Mouse (Mus musculus): ENCODE results near the gene Rfc2.

The Rfc2 gene

GRCm38 (mm10) chr5:134565696-134566095 is 15.5 kb upstream of the Rfc2 start:
- DNase-seq (ENCODE audit: extremely low spot score, low spot score): no peak

- DNase-seq (ENCODE audit: extremely low spot score, low spot score): no peak
These were observed 13.7 kb upstream of the Rfc2 start for GRCm38 (mm10) chr5:134567445-134567844.

DNA sequence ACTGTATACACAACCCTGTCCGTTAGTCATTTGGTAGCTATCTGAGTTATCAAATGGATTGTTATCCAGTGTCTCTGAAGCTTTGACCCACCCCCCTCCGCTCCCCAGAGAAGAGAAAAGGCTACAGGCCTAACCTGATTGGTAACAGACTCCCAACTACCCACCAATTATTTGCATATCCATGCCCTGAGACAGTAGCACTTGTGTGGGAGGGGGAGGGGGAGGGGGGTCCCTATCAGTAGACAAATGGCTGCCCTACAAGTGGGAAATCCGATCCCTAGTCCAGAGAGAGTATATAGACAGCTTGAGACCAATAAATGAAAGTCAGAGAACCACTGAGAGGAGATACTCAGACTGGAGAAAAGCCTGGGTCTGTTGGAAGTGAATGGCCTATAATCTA is 13.1 kb upstream of the Rfc2 start:
- no peak for DNase-seq (ENCODE audit: extremely low spot score, low spot score)

GRCm38 (mm10) chr5:134568964-134569491 is 12.1 kb upstream of the Rfc2 start:
- no peak for DNase-seq (ENCODE audit: extremely low spot score, low spot score)

DNA sequence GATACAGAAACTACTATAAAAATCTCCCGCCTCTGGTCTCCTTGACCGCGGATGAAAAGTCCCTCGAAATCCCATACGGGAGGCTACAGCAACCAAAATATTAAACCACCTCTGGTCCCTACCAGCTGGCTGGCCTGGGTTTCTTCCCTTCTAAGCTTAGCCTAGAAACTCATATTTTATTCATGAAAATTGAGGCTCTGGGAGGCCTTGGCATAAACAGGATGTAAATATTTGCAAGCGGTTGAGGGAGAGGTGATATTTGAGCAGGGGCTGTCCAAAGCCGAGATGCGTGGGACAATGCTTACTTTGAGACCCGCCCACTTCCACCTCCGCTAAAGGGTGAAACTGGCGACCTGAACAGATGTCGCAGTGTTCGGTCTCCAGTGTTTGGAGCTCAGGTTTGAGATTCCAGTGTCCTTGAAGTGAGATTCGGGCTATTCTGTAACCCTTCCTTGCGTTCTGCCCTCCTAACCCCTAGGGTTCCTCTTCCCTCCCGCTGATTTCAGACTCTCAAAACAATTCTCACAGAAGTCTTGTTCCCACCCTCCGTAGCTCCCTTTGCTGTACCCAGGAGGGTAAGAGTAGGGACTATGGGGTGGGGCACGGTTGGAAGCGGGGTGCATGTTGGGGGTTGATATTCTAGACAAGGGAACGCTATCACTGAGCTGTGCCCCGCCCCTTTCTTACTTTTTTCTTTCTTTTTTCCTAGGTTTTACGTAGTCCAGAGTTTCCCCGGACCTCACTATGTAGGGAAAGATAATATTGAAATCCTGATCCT is 9.2 kb upstream of the Rfc2 start:
- peak; percentile 65 for DNase-seq (ENCODE audit: extremely low spot score, low spot score)

DNA sequence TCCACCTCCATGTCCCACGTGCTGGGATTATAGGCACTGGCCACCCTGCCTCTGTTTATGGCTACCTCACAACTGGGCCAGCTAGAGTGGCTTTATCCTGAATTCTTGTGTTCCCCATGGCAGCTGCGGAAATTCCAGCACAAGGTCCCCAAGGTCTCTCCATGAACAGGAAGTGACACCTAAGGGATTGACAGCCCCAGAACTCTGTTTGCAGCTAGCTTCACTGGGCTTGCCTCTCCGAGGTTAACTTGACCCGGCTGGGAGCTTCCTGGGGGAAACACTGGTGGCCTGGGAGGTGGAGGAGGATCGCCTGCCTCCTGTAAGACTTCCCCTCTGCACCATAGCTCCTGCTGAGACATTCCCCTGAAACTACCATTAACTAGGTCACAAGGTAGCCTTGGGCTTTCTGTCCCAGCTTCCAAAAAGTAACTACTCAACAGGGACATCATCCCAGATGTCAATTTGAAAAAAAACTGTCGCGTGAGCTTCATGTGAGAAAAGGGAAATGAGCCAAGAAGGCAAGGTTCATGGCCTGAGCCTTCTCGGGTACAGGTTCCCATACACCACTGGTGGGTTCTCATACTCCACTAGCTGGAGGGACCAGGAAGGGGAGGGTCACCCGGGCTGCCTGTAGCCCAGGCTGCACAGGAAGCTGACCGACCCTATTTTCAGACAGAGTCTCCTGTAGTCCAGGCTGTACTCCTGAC is 8.5 kb upstream of the Rfc2 start:
- no peak for DNase-seq (ENCODE audit: extremely low spot score, low spot score)

DNA sequence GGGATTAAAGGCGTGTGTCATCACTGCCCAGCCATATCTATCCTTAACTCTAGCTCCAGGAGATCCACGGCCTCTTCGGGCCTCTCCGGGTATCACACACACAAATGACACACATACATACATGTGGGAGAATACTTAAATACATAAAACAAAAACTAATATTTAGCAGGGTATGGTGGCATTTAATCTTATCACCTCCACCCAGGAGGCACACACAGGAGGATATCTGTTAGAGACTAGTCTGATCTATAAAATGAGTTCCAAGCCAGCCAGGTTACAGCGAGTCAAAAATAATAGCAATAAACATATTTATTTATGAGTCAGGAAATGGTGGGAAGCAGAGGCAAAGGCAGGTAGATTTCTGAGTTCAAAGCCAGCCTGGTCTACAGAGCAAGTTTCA is 5.3 kb upstream of the Rfc2 start:
- DNase-seq (ENCODE audit: extremely low spot score, low spot score): no peak

DNA sequence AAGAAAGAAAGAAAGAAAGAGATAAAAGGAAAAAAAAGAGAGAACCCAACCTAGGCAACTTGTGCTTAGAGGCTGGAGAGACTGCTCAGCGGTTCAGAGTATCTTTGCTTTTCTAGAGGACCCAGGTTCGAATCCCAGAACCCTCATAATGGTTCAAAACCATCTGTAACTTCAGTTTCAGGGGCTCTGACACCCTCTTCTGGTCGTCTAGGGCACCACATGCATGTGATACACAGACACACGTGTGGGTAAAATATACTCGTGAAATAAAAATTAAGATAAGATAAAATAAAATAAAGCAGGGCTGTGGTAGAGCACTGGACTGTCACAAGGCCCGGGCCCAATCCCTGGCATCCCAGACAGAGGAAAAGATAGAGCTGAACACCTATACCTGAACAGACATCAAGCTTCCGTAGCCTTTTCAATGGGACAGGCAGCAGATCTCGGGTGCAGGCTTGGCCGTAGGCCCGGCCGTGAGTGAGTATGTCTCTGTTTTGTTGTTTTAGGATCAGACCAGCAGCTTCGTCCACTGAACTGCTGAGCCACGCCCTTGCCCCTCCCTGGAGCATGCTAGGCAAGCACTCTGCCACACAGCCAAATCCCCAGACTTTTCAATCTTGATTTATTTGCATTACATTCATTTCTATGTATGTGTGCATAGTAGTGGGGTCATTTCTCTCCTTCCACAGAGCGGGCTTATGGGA is 4.5 kb upstream of the Rfc2 start:
- DNase-seq (ENCODE audit: extremely low spot score, low spot score): no peak

DNA sequence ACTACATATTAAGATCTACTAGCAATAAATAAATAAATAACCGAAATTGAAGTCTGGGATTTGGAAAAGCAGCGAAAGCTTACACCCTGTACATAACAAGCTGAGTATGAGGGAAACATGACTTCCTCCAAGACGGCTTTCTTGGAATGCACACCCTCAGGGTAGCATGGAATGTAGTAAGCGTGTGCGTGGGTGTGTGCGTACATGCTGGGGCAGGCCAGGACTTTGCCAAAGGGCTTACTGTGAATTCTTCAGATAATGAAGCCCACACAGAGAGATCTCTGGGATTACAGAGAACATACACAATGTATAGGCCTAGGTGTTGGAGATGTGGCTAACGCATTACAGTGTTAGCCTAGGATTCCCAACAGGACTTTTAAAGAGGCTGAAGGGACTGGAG is 3.6 kb upstream of the Rfc2 start:
- no peak for DNase-seq (ENCODE audit: extremely low spot score, low spot score)

GRCm38 (mm10) chr5:134579135-134579534 is 2.0 kb upstream of the Rfc2 start:
- DNase-seq (ENCODE audit: extremely low spot score, low spot score): no peak

DNA sequence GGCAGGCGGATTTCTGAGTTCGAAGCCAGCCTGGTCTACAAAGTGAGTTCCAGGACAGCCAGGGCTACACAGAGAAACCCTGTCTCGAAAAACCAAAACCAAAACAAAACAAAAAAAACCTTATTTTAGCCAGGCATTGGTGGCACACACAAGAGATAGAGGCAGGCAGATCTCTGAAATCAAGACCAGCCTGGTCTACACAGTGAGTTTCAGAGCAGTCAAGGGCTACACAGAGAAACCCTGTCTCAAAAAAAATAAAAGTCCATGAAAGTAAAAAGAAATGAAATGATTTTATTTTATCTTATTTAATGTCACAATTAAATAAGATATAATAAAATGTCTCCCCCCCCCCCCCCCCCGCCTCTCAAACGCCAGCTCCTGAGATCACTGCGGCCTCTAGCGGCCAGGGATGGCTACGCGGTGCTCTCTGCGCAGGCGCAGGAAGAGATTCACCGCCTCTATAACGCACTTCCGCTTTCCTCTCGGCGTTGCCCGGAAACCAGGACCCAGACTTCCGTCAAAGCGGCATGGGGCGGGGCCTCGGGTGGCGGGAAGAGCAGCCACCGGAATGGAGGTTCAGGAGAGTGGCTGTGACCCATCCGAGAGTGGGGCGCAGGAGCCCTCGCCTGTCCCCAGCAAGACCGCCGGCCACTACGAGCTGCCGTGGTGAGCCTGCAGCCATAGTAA is 1.2 kb downstream of the Rfc2 start:
- peak; percentile 97 for DNase-seq (ENCODE audit: extremely low spot score, low spot score)

DNA sequence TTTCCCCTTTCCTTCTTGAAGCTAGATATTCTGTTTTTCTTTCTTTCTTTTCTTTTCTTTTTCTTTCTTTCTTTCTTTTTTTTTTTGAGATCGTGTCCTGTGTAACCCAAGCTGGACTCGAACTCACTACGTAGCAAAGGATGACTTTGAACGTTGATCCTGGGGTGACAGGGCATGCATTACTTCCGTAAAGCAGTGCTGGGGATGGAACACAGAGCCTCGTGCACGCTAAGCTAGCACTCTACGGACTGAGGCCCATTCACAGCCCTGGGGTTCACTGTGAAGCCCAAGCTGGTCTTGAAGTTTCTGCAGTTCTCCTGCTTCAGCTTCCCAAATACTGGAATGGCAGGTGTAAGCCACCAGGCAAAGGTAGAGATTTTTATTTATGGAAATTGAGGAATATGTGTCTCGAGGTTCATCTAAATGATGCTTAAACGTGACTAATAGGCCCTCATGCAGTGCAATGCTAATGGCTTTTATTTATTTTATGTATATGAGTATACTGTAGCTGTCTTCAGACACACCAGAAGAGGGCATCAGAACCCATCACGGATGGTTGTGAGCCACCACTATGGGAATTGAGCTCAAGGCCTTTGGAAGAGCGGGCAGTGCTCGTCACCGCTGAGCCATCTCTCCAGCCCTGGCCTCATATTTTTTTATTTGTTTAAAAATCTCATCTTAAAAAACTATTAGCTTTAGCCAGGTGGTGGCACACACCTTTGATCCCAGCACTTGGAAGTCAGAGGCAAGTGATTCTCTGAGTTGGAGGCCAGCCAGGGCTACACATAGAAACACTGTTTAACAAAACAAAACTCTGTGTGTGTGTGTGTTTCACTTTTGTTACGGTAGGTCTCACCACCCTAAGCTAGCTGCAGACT is 2.1 kb downstream of the Rfc2 start:
- no peak for DNase-seq (ENCODE audit: extremely low spot score, low spot score)

DNA sequence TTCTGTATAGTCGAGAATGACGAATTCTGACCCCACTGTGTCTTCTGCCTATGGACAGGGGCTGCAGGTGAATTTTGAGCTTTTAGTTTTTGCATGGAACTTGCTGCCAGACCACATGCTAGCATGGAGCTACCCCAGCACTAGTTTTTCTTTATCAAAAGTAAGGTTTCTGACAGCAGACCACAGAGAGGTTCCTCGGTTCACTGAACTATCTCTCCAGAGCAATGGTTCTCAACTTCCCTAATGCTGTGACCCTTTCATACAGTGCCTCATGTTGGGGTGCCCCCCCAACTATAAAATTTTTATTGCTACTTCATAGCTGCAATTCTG is 2.7 kb downstream of the Rfc2 start:
- no peak for DNase-seq (ENCODE audit: extremely low spot score, low spot score)

DNA sequence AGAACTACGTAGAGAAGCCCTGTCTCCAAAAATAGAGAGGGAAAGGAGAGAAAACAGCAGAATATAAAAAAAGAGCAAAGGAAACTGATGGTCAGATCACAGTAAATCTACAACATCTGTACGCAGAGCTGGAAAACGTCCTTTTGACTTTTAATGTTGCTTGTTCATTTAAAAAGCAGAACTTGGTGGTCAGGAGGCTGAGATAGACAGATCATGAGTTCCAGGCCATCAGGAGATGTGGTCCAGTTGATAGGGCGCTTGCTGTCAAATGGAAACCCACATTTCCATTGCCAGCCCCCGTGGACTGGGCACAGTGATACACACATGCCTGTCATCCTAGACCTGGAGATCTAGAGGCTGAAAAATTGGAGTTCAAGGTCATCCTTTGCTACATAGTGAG is 3.6 kb downstream of the Rfc2 start:
- DNase-seq (ENCODE audit: extremely low spot score, low spot score): no peak

DNA sequence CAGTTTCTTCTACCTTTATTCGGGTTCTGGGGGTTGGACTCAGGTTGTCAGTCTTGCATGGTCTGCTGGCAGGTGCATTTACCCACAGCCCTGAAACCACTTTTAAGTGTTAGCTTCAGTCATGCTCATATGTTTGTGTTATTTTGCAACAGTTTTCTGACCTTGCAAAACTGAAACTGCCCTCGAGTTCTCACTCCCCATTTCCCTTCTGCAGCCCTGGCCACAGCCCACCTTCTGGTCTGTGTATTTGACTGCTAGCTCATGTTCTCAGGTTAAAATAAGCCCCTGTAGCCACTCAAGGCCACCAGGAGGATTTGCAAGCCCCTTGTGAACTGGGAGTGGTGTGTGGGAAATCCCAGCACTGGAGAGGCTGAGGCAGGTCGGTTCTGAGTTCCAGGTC is 8.7 kb downstream of the Rfc2 start:
- no peak for DNase-seq (ENCODE audit: extremely low spot score, low spot score)

DNA sequence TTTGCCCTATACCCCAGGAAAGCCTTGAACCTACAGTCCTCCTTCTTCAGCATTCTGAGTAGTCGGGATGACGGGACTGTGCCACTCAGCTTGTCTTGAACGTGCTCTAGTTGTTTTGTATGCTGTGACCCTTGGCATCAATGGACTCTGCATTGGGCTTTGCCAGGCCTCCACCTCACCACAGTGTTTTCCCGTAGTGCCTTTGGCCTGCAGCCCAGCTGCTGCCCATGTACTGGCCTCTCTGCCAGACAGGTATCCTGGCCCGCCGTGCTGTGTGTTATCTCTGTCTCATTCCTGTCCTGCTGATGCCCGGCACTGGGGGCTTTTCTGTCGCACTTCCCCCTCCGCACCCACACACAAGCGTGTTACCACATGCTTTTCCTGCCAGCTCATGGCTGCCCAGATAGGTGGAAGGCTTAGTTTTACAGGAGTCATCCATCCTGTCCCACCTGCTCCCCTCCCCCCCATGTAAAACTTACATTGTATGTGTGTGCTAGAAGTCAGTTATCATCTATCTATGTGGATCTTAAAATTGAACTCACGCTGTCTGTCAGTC is 10.9 kb downstream of the Rfc2 start:
- DNase-seq (ENCODE audit: extremely low spot score, low spot score): no peak

DNA sequence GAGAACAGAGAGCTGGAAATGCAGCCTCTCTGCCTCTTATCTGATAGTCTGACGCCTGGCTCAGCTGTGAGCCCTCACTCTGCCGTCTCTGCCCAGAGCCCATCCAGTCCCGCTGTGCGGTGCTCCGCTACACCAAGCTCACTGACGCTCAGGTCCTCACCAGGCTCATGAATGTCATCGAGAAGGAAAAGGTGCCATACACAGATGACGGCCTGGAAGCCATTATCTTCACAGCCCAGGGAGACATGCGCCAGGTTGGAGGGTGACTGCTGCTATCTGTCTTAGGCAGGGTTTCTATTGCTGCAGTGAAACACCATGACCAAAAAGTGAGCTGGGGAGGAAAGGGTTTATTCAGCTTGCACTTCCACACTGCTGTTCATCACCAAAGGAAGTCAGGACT is 11.9 kb downstream of the Rfc2 start:
- no peak for DNase-seq (ENCODE audit: extremely low spot score, low spot score)

DNA sequence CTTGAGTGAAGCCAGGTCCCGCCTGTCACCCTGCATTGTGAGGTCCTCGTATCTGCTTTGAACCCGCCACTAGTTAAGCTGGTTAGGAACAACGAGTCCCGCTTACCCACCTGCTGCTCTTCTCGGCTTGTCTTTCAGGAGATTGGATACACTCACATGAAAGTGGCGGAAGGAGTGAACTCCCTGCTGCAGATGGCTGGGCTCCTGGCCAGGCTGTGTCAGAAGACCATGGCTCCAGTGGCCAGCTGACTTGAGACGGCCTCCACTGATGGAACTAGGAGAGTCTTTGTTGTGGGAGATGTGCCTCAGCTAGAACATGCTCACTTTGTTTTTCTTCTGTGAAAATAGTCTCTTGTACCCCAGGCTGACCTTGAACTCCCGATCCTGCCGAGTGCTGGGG is 16.5 kb downstream of the Rfc2 start:
- DNase-seq (ENCODE audit: extremely low spot score, low spot score): no peak

GRCm38 (mm10) chr5:134604376-134604775 is 23.2 kb downstream of the Rfc2 start:
- no peak for DNase-seq (ENCODE audit: extremely low spot score, low spot score)

DNA sequence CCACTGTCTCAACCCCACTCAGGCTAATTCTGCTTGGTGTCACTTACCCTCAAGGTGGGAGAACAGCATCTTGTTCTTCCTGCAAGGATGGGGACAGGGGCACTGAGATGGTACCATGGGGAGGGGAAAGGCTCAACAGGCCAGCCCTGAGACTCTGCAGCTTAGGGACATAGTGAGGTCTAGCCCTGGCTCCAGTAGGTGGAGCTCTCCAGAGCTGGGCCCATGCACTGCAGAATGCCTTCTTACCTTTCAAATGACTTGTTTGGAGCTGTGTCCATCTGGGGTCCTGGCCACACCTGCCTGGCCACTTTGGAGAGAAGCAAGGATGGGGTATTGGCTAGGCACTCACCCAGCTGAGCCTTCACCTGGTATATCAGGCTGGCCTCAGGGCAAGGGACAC is 25.1 kb downstream of the Rfc2 start:
- no peak for DNase-seq (ENCODE audit: extremely low spot score, low spot score)

- no peak for DNase-seq (ENCODE audit: extremely low spot score, low spot score)
These were observed 26.0 kb downstream of the Rfc2 start for GRCm38 (mm10) chr5:134607121-134607520.
